Comparison of ENCODE assay signal across 22 mouse cellular contexts in genomic region chr6:104040450-104040849, GRCm38 (mm10).
DNase-seq lines count a peak whose midpoint lies in the region; ATAC-seq lines count a peak whose summit lies in the region.
"Had no signal": no experiment of that assay in that cellular context is flagged by ENCODE, and none has a peak within 500 bp of the region (broad histone marks: within the 10 kb centered on the region; RNA-seq: fewer than 3 reads in every experiment).

No protein-coding gene starts in this region.

- DNase-seq in frontal cortex, postnatal 25 days (ENCODE audit: low spot score in 2 of 2), result no peak
- DNase-seq in midbrain, embryonic 11.5 days (ENCODE audit: low spot score, missing footprints), result peak; percentile 17
- no peak for DNase-seq in midbrain, embryonic 10.5 days (ENCODE audit: low spot score)
- peak; percentile 56 for DNase-seq in brain, adult 2 months (ENCODE audit: low read depth, low spot score)
- no peak for DNase-seq in embryonic facial prominence, embryonic 10.5 days (ENCODE audit: low spot score)
- DNase-seq: adrenal gland, adult 2 months; adrenal gland, adult 8-10 months; adrenal gland, postnatal 10 days; adrenal gland, postnatal 14 days; adrenal gland, postnatal 25 days; adrenal gland, postnatal 36 days; B cell, adult 2 months; cerebellum, adult 11 months; cerebellum, adult 11-12 months; cerebellum, adult 18-20 months; cerebellum, adult 2 months had no signal

- no peak overlapping the region for H3K9ac ChIP-seq in midbrain, embryonic 11.5 days (ENCODE audit: low read length)

- no peaks in the 10 kb centered on the region for H3K27me3 ChIP-seq in midbrain, embryonic 11.5 days (ENCODE audit: control insufficient read depth, insufficient read depth, low read length)
- no peaks in the 10 kb centered on the region for H3K27me3 ChIP-seq in midbrain, embryonic 10.5 days (ENCODE audit: low read depth, poor library complexity, severe bottlenecking)
- H3K27me3 ChIP-seq in embryonic facial prominence, embryonic 10.5 days (replicated peaks; ENCODE audit: low read depth, poor library complexity, severe bottlenecking), result no peaks in the 10 kb centered on the region
- H3K27me3 ChIP-seq: CH12.LX, Patski had no signal

- H3K4me3 ChIP-seq in midbrain, embryonic 11.5 days (ENCODE audit: low read depth, low read length), result no peak overlapping the region
- no peak overlapping the region for H3K4me3 ChIP-seq in midbrain, embryonic 10.5 days
- no peak overlapping the region for H3K4me3 ChIP-seq in embryonic facial prominence, embryonic 10.5 days

- 94% methylated on average over 2 of the region's 2 CpGs for WGBS in midbrain, embryonic 11.5 days
- 92% methylated on average over 2 of the region's 2 CpGs for WGBS in midbrain, embryonic 10.5 days
- WGBS in embryonic facial prominence, embryonic 10.5 days, result 89% methylated on average over 2 of the region's 2 CpGs

- no peak overlapping the region for H3K27ac ChIP-seq in midbrain, embryonic 11.5 days (ENCODE audit: low read depth, low read length)
- H3K27ac ChIP-seq in midbrain, embryonic 10.5 days (replicated peaks), result no peak overlapping the region
- H3K27ac ChIP-seq in embryonic facial prominence, embryonic 10.5 days (replicated peaks), result no peak overlapping the region

- no peak overlapping the region for H3K4me2 ChIP-seq in midbrain, embryonic 11.5 days

- ATAC-seq in frontal cortex, adult (ENCODE audit: low TSS enrichment), result peak; percentile 87
- no peak for ATAC-seq in midbrain, embryonic 11.5 days (ENCODE audit: low FRiP score)
- ATAC-seq: activated CD4-positive, CD25-positive, alpha-beta regulatory T cell, adult 4 months; CD4-positive, CD25-positive, alpha-beta regulatory T cell, adult 4 months; Patski had no signal

- H3K9me3 ChIP-seq in midbrain, embryonic 11.5 days (ENCODE audit: control insufficient read depth, low read length), result no peaks in the 10 kb centered on the region
- no peaks in the 10 kb centered on the region for H3K9me3 ChIP-seq in midbrain, embryonic 10.5 days (replicated peaks)
- H3K9me3 ChIP-seq in embryonic facial prominence, embryonic 10.5 days, result no peaks in the 10 kb centered on the region
- H3K9me3 ChIP-seq: G1E had no signal

- H3K36me3 ChIP-seq in midbrain, embryonic 11.5 days (ENCODE audit: control insufficient read depth, insufficient read depth, low read length), result no peaks in the 10 kb centered on the region
- H3K36me3 ChIP-seq in midbrain, embryonic 10.5 days, result no peaks in the 10 kb centered on the region
- H3K36me3 ChIP-seq in embryonic facial prominence, embryonic 10.5 days (replicated peaks), result no peaks in the 10 kb centered on the region
- H3K36me3 ChIP-seq: G1E had no signal

- H3K4me1 ChIP-seq in midbrain, embryonic 11.5 days (ENCODE audit: control insufficient read depth, insufficient read depth, low read length), result no peaks in the 10 kb centered on the region
- H3K4me1 ChIP-seq in midbrain, embryonic 10.5 days, result peaks cover 4% of the 10 kb centered on the region; the same call in 1 of the 2 replicates
- H3K4me1 ChIP-seq in embryonic facial prominence, embryonic 10.5 days, result no peaks in the 10 kb centered on the region

Comparison
In these comparisons a context has a peak if more than half of its experiments do, and no peak if none do; other contexts are left out.
1. DNase-seq: peak in midbrain, embryonic 11.5 days (single experiment) and brain, adult 2 months (single experiment); none in frontal cortex, postnatal 25 days (0 of 2), midbrain, embryonic 10.5 days (single experiment) and embryonic facial prominence, embryonic 10.5 days (single experiment).